Mouse (Mus musculus) limb, embryonic 11.5 days (tissue): ENCODE measurements around the gene Fam166a. TPM values are rescaled to one million over a fixed set of nuclear protein-coding genes. Genes with fewer than 3 reads are reported as not detected.

Experiments
- ATAC-seq: fragments of 200-750 bp; cut with Nextera tagmentation; 2 replicates; pipeline ENCODE4 v1.8.0; 2017; ENCODE audit warnings: low read depth; ENCODE audit not compliant: insufficient number of reproducible peaks, low FRiP score, low TSS enrichment
- DNase-seq: peaks from one replicate; pipeline ENCODE4 v3.0.0-alpha.2; 2015; ENCODE audit warnings: low spot score
- H3K27ac ChIP-seq: fragments of 300-500 bp; sonication (generic); replicated peaks from 2 replicates; pipeline ENCODE4 v1.5.1; 2014; ENCODE audit warnings: low read depth, mild to moderate bottlenecking, low read length
- H3K27me3 ChIP-seq: fragments of 300-500 bp; sonication (generic); 2 replicates; pipeline ENCODE4 v1.6.1; 2014; ENCODE audit warnings: mild to moderate bottlenecking, low read length, mixed read lengths; ENCODE audit not compliant: control insufficient read depth, insufficient read depth
- H3K36me3 ChIP-seq: fragments of 300-500 bp; sonication (generic); 2 replicates; pipeline ENCODE4 v1.6.1; 2014; ENCODE audit warnings: mild to moderate bottlenecking, low read length, moderate library complexity, mixed read lengths; ENCODE audit not compliant: control insufficient read depth, insufficient read depth
- H3K4me1 ChIP-seq: fragments of 300-500 bp; sonication (generic); 2 replicates; pipeline ENCODE4 v1.6.1; 2014; ENCODE audit warnings: low read length, mixed read lengths; ENCODE audit not compliant: control insufficient read depth, insufficient read depth
- H3K4me2 ChIP-seq: fragments of 300-500 bp; sonication (generic); 2 replicates; pipeline ENCODE4 v1.6.1; 2014; ENCODE audit warnings: low read depth, mild to moderate bottlenecking, moderate library complexity; ENCODE audit not compliant: severe bottlenecking
- H3K4me3 ChIP-seq: fragments of 300-500 bp; sonication (generic); 2 replicates; pipeline ENCODE4 v1.5.1; 2014; ENCODE audit warnings: low read depth, low read length
- H3K9ac ChIP-seq: fragments of 300-500 bp; sonication (generic); 2 replicates; pipeline ENCODE4 v1.6.1; 2014; ENCODE audit warnings: mild to moderate bottlenecking, low read length
- H3K9me3 ChIP-seq: fragments of 300-500 bp; sonication (generic); 2 replicates; pipeline ENCODE4 v1.6.1; 2016; ENCODE audit warnings: low read length; ENCODE audit not compliant: control insufficient read depth
- WGBS: fragments of 180-500 bp; shearing (Covaris S2); extraction: QIAGEN DNeasy Blood & Tissue Kit; methylation state at CpG from one replicate; pipeline ENCODE4 v1.1.7; 2014; 5-methylcytosine and 5-hydroxymethylcytosine counted together
- polyA plus RNA-seq: library from polyadenylated mRNA; unstranded; fragments of >200 nt; fragmentation: Nextera tagmentation; extraction: Ambion mirVana; gene quantifications from 2 replicates; pipeline ENCODE4 v1.2.1, GENCODE M21; 2014

Gene Fam166a
- polyA plus RNA-seq, 1 experiment from 2014 or later: not detected

DNA sequence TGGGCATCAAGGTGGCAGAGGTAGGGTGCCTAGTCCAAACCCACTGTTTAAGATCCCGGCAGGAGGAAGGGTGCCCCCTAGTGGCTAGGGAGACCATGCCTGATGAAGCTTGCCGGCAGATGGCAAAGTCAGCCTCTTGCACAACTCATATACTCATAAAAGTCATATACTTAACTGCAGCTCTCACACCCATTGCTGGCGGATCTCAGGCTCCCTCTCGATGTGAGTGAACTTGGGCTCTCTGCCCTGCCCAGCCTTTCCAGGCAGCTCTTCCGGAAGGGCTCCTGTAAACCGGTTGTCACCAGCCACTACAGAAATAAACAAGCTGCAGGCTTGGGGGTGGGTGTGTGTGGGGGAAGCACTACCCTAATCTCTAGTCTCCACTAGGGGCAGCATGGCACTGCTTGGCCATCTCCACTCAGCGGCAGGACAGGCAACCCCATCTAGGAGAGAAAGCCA, 9.9 kb downstream of the Fam166a start:
- H3K36me3 ChIP-seq: no peaks in the 10 kb centered on the region
- peaks cover 5% of the 10 kb centered on the region for H3K4me1 ChIP-seq
- no peak overlapping the region for H3K9ac ChIP-seq
- no peak for ATAC-seq
- H3K9me3 ChIP-seq: no peaks in the 10 kb centered on the region
- no peak overlapping the region for H3K4me3 ChIP-seq
- DNase-seq: peak; percentile 83
- H3K27ac ChIP-seq: no peak overlapping the region
- H3K4me2 ChIP-seq: peak overlapping the region; percentile 26; the same call in 1 of the 2 replicates
- WGBS: 3% methylated on average over 7 of the region's 7 CpGs
- H3K27me3 ChIP-seq: no peaks in the 10 kb centered on the region

DNA sequence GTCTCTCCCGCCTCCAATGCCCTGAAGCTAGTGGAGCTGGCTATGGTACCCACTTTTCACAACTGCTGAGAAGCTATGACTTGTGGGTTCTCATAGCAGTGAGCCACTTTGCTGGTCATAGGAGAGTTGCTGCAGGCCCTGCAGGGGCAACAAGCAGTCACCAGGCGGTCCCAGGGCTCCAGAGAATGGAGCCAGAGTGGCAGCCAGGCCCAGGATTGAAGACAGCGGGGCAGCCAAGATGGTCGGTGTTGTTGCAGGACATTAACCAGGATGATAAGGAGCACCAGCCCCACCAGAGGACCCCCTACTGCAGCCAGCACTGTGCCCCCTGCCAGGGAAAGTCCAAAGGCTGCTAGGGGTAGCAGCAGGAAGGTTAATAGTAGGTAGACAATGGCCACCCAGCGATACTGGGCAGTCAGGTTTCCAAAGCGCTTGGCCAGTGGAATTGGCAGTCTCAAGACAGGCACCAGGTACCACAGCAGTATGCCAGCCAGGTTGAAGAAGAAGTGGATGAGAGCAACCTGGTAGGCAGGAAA, 10.5 kb downstream of the Fam166a start:
- no peak for ATAC-seq
- Histone ChIP-seq H3K36me3 (no peaks in the 10 kb centered on the region), H3K4me3 (no peak overlapping the region), H3K9me3 (no peaks in the 10 kb centered on the region), H3K9ac (no peak overlapping the region), H3K27ac (no peak overlapping the region), H3K27me3 (no peaks in the 10 kb centered on the region), H3K4me2 (peak overlapping the region; percentile 26; the same call in 1 of the 2 replicates), H3K4me1 (peaks cover 3% of the 10 kb centered on the region; the same call in 1 of the 2 replicates)
- WGBS: 68% methylated on average over 6 of the region's 6 CpGs
- no peak for DNase-seq

DNA sequence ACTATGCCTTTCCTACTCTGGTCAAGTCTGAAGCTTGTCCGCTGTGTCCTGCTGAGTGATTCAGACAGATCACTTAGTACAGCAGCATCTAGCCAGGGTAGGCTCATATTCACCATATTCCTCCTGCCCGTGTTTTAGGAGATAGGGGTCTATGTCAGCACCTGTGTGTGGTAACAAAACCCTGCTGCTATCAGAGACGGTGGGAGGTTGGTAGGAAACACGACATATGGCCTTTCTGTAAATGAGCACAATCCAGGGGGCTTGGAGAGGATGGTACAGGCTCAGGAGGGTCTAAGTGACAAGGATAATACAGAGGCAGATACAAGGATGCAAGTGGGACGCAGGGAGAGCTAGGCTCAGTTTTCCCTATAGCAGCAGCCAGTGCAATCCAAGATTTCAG, 11.0 kb downstream of the Fam166a start:
- H3K9me3 ChIP-seq: no peaks in the 10 kb centered on the region
- no peak for ATAC-seq
- 86% methylated on average over 5 of the region's 5 CpGs for WGBS

DNA sequence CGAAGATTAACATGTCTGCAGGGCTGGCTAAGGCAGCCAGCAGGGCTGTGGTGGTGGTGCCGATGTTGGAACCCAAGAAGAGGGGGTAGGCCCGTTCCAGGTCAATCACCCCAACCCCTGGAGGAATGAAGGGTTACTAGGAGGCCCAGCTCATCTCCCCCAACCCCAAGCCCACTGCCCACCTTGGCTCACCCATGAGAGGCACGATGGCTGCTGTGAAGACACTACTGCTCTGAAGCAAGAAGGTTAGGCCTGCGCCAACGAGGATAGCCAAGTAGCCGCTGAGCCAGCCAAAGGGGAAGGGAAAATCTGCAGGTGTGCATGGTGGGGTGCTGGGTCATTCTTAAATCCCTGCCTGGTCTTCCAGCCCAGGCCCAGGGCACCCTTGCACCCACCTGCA, 12.0 kb downstream of the Fam166a start:
- Histone ChIP-seq H3K4me1 (peaks cover 2% of the 10 kb centered on the region; the same call in 1 of the 2 replicates), H3K27ac (no peak overlapping the region), H3K9ac (no peak overlapping the region), H3K9me3 (no peaks in the 10 kb centered on the region), H3K4me2 (no peak overlapping the region), H3K4me3 (no peak overlapping the region), H3K27me3 (no peaks in the 10 kb centered on the region), H3K36me3 (no peaks in the 10 kb centered on the region)
- 89% methylated on average over 7 of the region's 7 CpGs for WGBS
- ATAC-seq (no peak), DNase-seq (no peak)

More for the DNA sequence above, 11.0 kb downstream of the Fam166a start:
- DNase-seq: no peak
- no peak overlapping the region for H3K4me3 ChIP-seq
- H3K36me3 ChIP-seq: no peaks in the 10 kb centered on the region
- no peak overlapping the region for H3K27ac ChIP-seq
- H3K4me2 ChIP-seq: no peak overlapping the region
- no peak overlapping the region for H3K9ac ChIP-seq
- H3K27me3 ChIP-seq: no peaks in the 10 kb centered on the region
- H3K4me1 ChIP-seq: peaks cover 3% of the 10 kb centered on the region; the same call in 1 of the 2 replicates

DNA sequence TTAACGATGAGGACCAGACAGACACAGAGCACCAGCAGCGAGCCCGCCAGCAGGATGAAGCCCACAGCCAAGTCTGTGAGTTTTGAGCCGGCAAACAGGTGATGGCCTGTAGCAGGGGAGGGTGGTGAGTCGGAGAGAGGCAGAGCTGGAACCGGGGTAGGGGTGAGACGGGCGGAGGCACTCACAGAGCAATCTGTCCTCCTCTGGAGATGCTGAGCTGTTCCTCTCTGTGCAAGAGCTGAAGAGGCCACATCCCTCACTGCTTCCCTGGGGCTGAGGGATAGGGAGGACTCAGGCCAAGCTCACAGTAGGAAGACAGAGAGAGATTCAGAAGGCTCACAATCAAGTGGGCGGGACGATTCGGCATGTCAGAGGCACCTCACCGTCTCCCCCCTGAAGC, 12.5 kb downstream of the Fam166a start:
- H3K36me3 ChIP-seq: no peaks in the 10 kb centered on the region

DNA sequence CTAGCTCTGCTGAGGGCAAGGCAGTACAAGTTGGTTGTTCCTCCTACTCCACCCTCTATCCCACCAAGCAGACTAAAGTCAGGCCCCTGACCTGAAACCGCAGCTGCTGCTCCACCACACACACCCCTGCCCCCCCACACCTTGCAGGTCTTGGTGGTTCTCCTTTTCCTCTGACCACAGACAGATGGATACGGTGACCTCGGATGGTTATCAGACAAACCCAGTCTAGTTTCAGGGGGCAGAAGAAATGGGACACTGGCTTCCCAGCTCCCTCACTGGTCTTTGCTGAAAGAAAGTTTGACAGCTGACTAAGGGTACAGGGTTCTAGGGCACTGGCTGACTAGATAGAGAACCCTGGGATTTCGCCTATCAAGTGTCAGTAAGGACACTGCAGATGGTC, 14.9 kb downstream of the Fam166a start:
- WGBS: 74% methylated on average over 4 of the region's 4 CpGs
- ATAC-seq: no peak

More for the DNA sequence above, 12.5 kb downstream of the Fam166a start:
- ATAC-seq (no peak), DNase-seq (no peak)
- no peaks in the 10 kb centered on the region for H3K9me3 ChIP-seq
- no peaks in the 10 kb centered on the region for H3K27me3 ChIP-seq
- no peak overlapping the region for H3K27ac ChIP-seq
- H3K4me3 ChIP-seq: no peak overlapping the region
- 57% methylated on average over 12 of the region's 12 CpGs for WGBS
- no peak overlapping the region for H3K9ac ChIP-seq
- no peak overlapping the region for H3K4me2 ChIP-seq
- H3K4me1 ChIP-seq: no peaks in the 10 kb centered on the region

DNA sequence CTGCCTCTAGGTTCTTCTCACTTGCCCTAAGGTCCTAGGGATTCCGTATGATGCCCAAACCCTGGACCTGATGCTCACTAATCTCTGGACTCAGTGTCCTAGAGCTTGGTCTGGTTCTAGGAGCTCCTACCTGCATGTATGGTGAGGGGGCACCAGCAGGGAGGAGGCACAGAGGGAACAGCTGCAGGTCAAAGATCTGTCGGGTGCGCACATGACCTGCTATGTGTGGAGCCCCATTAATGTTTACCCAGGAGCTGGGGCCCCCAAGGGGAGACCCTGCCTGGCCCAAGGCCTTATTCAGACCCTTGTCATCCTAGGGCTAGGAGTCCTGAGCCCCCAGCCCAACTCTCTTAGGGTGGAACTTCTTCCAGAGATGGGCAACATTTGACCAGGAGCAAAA, 15.5 kb downstream of the Fam166a start, which contains the start of gene Slc34a3:
TSS of gene Slc34a3 (minus strand) at position 315 of the 400 bp plus-strand sequence.
- Histone ChIP-seq H3K27me3 (peaks cover under 1% of the 10 kb centered on the region; the same call in 1 of the 2 replicates), H3K4me1 (no peaks in the 10 kb centered on the region), H3K27ac (no peak within 1 kb of the TSS), H3K36me3 (no peaks in the 10 kb centered on the region), H3K9ac (no peak within 1 kb of the TSS), H3K9me3 (no peaks in the 10 kb centered on the region), H3K4me3 (no peak within 1 kb of the TSS), H3K4me2 (no peak within 1 kb of the TSS)
- no peak for DNase-seq
- no peak for ATAC-seq
- 94% methylated on average over 3 of the region's 3 CpGs for WGBS

More for the DNA sequence above, 14.9 kb downstream of the Fam166a start:
- H3K4me2 ChIP-seq: no peak overlapping the region
- no peaks in the 10 kb centered on the region for H3K27me3 ChIP-seq
- no peaks in the 10 kb centered on the region for H3K36me3 ChIP-seq
- DNase-seq: no peak
- no peaks in the 10 kb centered on the region for H3K9me3 ChIP-seq
- H3K4me1 ChIP-seq: no peaks in the 10 kb centered on the region
- H3K4me3 ChIP-seq: no peak overlapping the region
- H3K9ac ChIP-seq: no peak overlapping the region
- H3K27ac ChIP-seq: no peak overlapping the region

DNA sequence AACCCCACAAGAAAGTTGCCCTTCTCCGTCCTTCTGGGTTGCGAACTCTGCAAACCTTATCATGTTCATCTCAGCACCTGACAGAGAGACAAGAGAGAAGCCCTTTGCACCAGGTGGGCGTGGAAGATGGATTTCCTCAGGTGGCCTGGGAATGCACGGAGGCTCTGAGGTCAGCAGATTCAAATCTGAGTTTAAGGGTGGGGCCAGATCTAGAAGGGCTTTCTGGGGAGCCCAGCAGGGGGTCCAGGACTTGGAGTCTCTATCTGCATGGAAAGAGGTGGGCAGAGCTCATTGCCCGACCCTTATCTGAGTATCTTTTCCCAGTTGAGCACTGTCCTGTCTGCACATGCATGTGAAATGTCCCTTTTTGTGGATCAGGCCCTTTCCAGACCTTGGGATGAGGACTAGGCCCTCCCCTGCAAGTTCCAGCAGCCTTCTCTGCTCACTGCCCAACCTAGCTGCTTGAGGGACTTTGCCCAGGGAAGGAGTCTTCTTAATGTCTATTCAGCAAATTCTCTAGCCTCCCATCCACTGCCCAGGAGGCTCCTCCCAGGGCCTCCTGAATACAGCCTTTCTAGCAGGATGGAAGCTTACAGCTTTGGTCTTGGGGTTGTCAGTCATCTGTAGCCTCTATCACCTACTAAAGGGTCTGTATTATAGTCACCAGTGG, 16.1 kb downstream of the Fam166a start:
- H3K9me3 ChIP-seq: no peaks in the 10 kb centered on the region
- H3K9ac ChIP-seq: no peak overlapping the region
- DNase-seq (no peak), ATAC-seq (no peak)
- peaks cover 2% of the 10 kb centered on the region; the same call in 1 of the 2 replicates for H3K27me3 ChIP-seq
- no peak overlapping the region for H3K4me3 ChIP-seq
- H3K36me3 ChIP-seq: no peaks in the 10 kb centered on the region
- H3K27ac ChIP-seq: no peak overlapping the region
- H3K4me1 ChIP-seq: no peaks in the 10 kb centered on the region
- 71% methylated on average over 5 of the region's 5 CpGs for WGBS
- no peak overlapping the region for H3K4me2 ChIP-seq
